In the genomic region with DNA sequence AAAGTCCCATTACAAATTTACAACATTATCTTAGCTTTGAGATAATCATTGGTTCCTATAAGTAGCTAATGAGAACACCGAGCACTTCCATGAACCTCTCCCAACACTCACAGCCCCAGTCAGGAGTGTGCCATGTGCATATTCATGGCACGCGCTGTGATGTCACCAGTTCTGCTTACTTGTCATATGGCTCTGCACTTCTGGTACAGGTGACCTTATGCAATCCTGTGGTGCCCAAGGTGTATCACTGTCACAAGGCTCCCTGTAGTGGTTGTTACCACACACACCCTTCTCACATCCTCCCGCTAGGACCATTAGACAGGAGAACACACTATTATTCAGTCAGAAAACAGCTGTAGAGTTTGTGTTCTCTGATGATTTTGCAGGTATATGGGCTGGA, we compare ENCODE assay signal across 25 mouse cellular contexts. TPM values are rescaled to one million over a fixed set of nuclear protein-coding genes. Genes with fewer than 3 reads are reported as not detected.
"Had no signal": no experiment of that assay in that cellular context is flagged by ENCODE, and none has a peak within 500 bp of the region (broad histone marks: within the 10 kb centered on the region; RNA-seq: fewer than 3 reads in every experiment).

No protein-coding gene starts in this region.

- H3K4me1 ChIP-seq: heart, embryonic 12.5 days; hindbrain, embryonic 12.5 days; intestine, embryonic 15.5 days; limb, embryonic 10.5 days; limb, embryonic 12.5 days had no signal

- H3K9me3 ChIP-seq: heart, embryonic 12.5 days; hindbrain, embryonic 10.5 days; hindbrain, embryonic 12.5 days; intestine, embryonic 15.5 days; limb, embryonic 10.5 days; limb, embryonic 12.5 days had no signal

- H3K9ac ChIP-seq: heart, embryonic 12.5 days; hindbrain, embryonic 12.5 days; hindbrain, embryonic 14.5 days; intestine, embryonic 15.5 days; limb, embryonic 12.5 days had no signal

- H3K27me3 ChIP-seq: heart, embryonic 12.5 days; hindbrain, embryonic 12.5 days; intestine, embryonic 15.5 days; limb, embryonic 12.5 days had no signal

- DNase-seq: gastrocnemius, adult 2 months; gastrocnemius, postnatal 10 days; gastrocnemius, postnatal 25 days; heart, adult 2 months; heart, postnatal 10 days; heart, postnatal 4 days; kidney, adult 18-20 months; kidney, adult 8-10 months; kidney, postnatal 10 days; kidney, postnatal 25 days; kidney, postnatal 4 days; liver had no signal

- H3K4me2 ChIP-seq: heart, embryonic 12.5 days; hindbrain, embryonic 12.5 days; hindbrain, embryonic 14.5 days; intestine, embryonic 15.5 days; limb, embryonic 12.5 days had no signal

- ATAC-seq: hindbrain, embryonic 16.5 days; inflammation-experienced regulatory T-cells, adult 6 months; intestine, embryonic 15.5 days; intestine, postnatal 0 days had no signal

- H3K27ac ChIP-seq: gastrocnemius, adult 2 months; heart, adult 2 months; hindbrain, embryonic 10.5 days; hindbrain, embryonic 12.5 days; hindbrain, embryonic 14.5 days; intestine, embryonic 15.5 days; layer of hippocampus, adult 2 months; left cerebral cortex, adult 2 months; limb, embryonic 10.5 days; limb, embryonic 12.5 days had no signal

- H3K4me3 ChIP-seq: gastrocnemius, adult 2 months; heart, adult 2 months; heart, embryonic 12.5 days; hindbrain, embryonic 10.5 days; hindbrain, embryonic 12.5 days; intestine, embryonic 15.5 days; layer of hippocampus, adult 2 months; left cerebral cortex, adult 2 months; limb, embryonic 10.5 days; limb, embryonic 12.5 days had no signal

RNA-seq across cellular contexts. Expression of gene Gm10273, which starts 28.7 kb away (rescaled TPM):
- polyA plus RNA-seq: hindbrain, embryonic 12.5 days; limb, embryonic 12.5 days had no signal

RNA-seq across cellular contexts. Expression of gene Pla2g12b, which starts 36.7 kb away (rescaled TPM):
- polyA plus RNA-seq: hindbrain, embryonic 10.5 days; hindbrain, embryonic 12.5 days; hindbrain, embryonic 14.5 days; hindbrain, embryonic 16.5 days; inflammation-experienced regulatory T-cells, adult 6 months; limb, embryonic 10.5 days; limb, embryonic 12.5 days; limb, embryonic 14.5 days had no signal
